Mouse (Mus musculus) embryonic fibroblast, embryonic 13.5 days (primary cell): Measurements from ENCODE around the gene Vps25.

Experiments used
- CTCF ChIP-seq: IDR thresholded peaks from 2 replicates; pipeline ENCODE4 v1.5.1; 2011; ENCODE audit warnings: mild to moderate bottlenecking, control low read depth, low read length, moderate library complexity, borderline replicate concordance; ENCODE audit not compliant: insufficient read depth
- POLR2A ChIP-seq: IDR thresholded peaks from 2 replicates; pipeline ENCODE4 v1.6.1; 2011; ENCODE audit warnings: low read depth, mild to moderate bottlenecking, control low read depth, low read length, moderate library complexity

DNA sequence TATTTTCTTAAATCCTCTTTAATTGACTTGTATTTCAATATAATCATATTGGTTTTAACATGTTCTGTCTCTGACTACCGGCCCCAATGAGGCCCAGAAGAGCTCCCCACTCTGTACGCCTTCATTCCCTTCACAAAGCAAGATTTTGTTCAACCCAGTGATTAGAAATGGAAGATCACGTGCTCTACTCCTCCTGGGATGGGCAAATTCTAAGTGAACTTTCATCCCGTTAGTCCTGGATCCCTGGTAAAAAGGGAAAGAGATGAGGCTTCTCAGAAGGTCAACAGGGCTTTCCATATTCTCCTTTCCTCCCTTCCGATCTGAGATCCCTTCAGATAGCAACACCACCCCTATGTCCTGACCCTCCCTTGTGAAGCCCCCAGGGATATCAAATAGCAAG lies 23.0 kb upstream of the Vps25 start:
- TF ChIP-seq CTCF (no peak), POLR2A (no peak)
